Mouse (Mus musculus) heart, embryonic 14.5 days (tissue): ENCODE measurements around the gene Fam240b. TPM values are rescaled to one million over a fixed set of nuclear protein-coding genes. Genes with fewer than 3 reads are reported as not detected.

Source experiments
- ATAC-seq: fragments of 200-750 bp; cut with Nextera tagmentation; 2 replicates; pipeline ENCODE4 v1.8.0; 2017; ENCODE audit warnings: low read depth, moderate TSS enrichment; ENCODE audit not compliant: insufficient number of reproducible peaks, insufficient read depth, low FRiP score
- H3K27ac ChIP-seq, 2 experiments: fragments of 200-500 bp in 1 of 2; fragments of 300-500 bp in 1 of 2; sonication (generic) in 1 of 2; replicated peaks in 1 of 2; 2 replicates each; pipeline ENCODE4 v1.5.1; 2012 to 2014; ENCODE audit warnings: low read depth in 2 of 2, low read length in 2 of 2, control low read depth in 1 of 2, mild to moderate bottlenecking in 1 of 2, mixed read lengths in 1 of 2; ENCODE audit not compliant: control insufficient read depth in 1 of 2, insufficient read depth in 1 of 2
- H3K27me3 ChIP-seq: fragments of 300-500 bp; sonication (generic); 2 replicates; pipeline ENCODE4 v1.6.1; 2014; ENCODE audit warnings: mild to moderate bottlenecking, low read length, control low read depth; ENCODE audit not compliant: control insufficient read depth, insufficient read depth
- H3K36me3 ChIP-seq: fragments of 300-500 bp; sonication (generic); 2 replicates; pipeline ENCODE4 v1.6.1; 2014; ENCODE audit warnings: mild to moderate bottlenecking, control low read depth, low read length, mixed read lengths; ENCODE audit not compliant: control insufficient read depth, insufficient read depth
- H3K4me1 ChIP-seq, 2 experiments: fragments of 200-500 bp in 1 of 2; fragments of 300-500 bp in 1 of 2; sonication (generic) in 1 of 2; 2 replicates each; pipeline ENCODE4 v1.6.1; 2012 to 2014; ENCODE audit warnings: low read length in 2 of 2, control low read depth in 1 of 2, mixed read lengths in 1 of 2; ENCODE audit not compliant: control insufficient read depth in 2 of 2, insufficient read depth in 2 of 2
- H3K4me2 ChIP-seq: fragments of 300-500 bp; sonication (generic); 2 replicates; pipeline ENCODE4 v1.6.1; 2014; ENCODE audit warnings: mild to moderate bottlenecking, low read length
- H3K4me3 ChIP-seq, 2 experiments: fragments of 200-500 bp in 1 of 2; fragments of 300-500 bp in 1 of 2; sonication (generic) in 1 of 2; 2 replicates each; pipeline ENCODE4 v1.5.1; 2012 to 2014; ENCODE audit warnings: low read length in 2 of 2, mild to moderate bottlenecking in 2 of 2, control low read depth in 1 of 2, low read depth in 1 of 2, moderate library complexity in 1 of 2; ENCODE audit not compliant: control insufficient read depth in 1 of 2, insufficient read depth in 1 of 2
- H3K9ac ChIP-seq: fragments of 300-500 bp; sonication (generic); 2 replicates; pipeline ENCODE4 v1.6.1; 2014; ENCODE audit warnings: mild to moderate bottlenecking, low read length
- H3K9me3 ChIP-seq: fragments of 300-500 bp; sonication (generic); 2 replicates; pipeline ENCODE4 v1.6.1; 2016; ENCODE audit warnings: low read length, control low read depth; ENCODE audit not compliant: control insufficient read depth
- WGBS: fragments of 180-500 bp; shearing (Covaris S2); extraction: QIAGEN DNeasy Blood & Tissue Kit; methylation state at CpG from one replicate; pipeline ENCODE4 v1.1.7; 2014; 5-methylcytosine and 5-hydroxymethylcytosine counted together
- polyA plus RNA-seq: library from polyadenylated mRNA; unstranded; fragments of >200 nt; fragmentation: Nextera tagmentation; extraction: Ambion mirVana; gene quantifications from 2 replicates; pipeline ENCODE4 v1.2.1, GENCODE M21; 2014

Fam240b gene
- polyA plus RNA-seq = not detected in 2 replicates

GRCm38 (mm10) chr13:64497692-64498091 lies at the start of gene Fam240b:
Gene Fam240b (minus strand): TSS chr13:64497792.
- no peak for ATAC-seq
- Histone ChIP-seq H3K4me1 (no peaks in the 10 kb centered on the region), H3K36me3 (no peaks in the 10 kb centered on the region), H3K9me3 (no peaks in the 10 kb centered on the region), H3K27ac (no peak within 1 kb of the TSS), H3K9ac (no peak within 1 kb of the TSS), H3K27me3 (no peaks in the 10 kb centered on the region), H3K4me3 (no peak within 1 kb of the TSS), H3K4me2 (no peak within 1 kb of the TSS)
- WGBS = 81% methylated on average over 6 of the region's 6 CpGs

- Histone ChIP-seq H3K27me3 (no peaks in the 10 kb centered on the region), H3K4me3 (no peak overlapping the region), H3K9ac (no peak overlapping the region), H3K27ac (no peak overlapping the region), H3K9me3 (no peaks in the 10 kb centered on the region), H3K4me2 (no peak overlapping the region), H3K36me3 (no peaks in the 10 kb centered on the region), H3K4me1 (no peaks in the 10 kb centered on the region)
- ATAC-seq = no peak
- 75% methylated on average over 5 of the region's 5 CpGs for WGBS
Observed at GRCm38 (mm10) chr13:64530139-64530538, 32.5 kb upstream of the Fam240b start.

- WGBS = 83% methylated on average over 15 of the region's 15 CpGs
- no peak for ATAC-seq
Observed at GRCm38 (mm10) chr13:64526515-64527285, 29.1 kb upstream of the Fam240b start.

GRCm38 (mm10) chr13:64514247-64514646 lies 16.7 kb upstream of the Fam240b start:
- WGBS = 77% methylated on average over 2 of the region's 2 CpGs
- no peak for ATAC-seq
- Histone ChIP-seq H3K4me1 (no peaks in the 10 kb centered on the region), H3K27ac (no peak overlapping the region), H3K9me3 (peaks cover 6% of the 10 kb centered on the region), H3K36me3 (no peaks in the 10 kb centered on the region), H3K27me3 (no peaks in the 10 kb centered on the region), H3K9ac (no peak overlapping the region), H3K4me2 (no peak overlapping the region), H3K4me3 (no peak overlapping the region)

More at GRCm38 (mm10) chr13:64526515-64527285, 29.1 kb upstream of the Fam240b start:
- no peak overlapping the region for H3K9ac ChIP-seq
- no peaks in the 10 kb centered on the region for H3K9me3 ChIP-seq
- no peak overlapping the region for H3K4me3 ChIP-seq
- no peaks in the 10 kb centered on the region for H3K4me1 ChIP-seq
- H3K27ac ChIP-seq = no peak overlapping the region
- no peaks in the 10 kb centered on the region for H3K36me3 ChIP-seq
- H3K4me2 ChIP-seq = no peak overlapping the region
- H3K27me3 ChIP-seq = no peaks in the 10 kb centered on the region

- Histone ChIP-seq H3K4me3 (no peak overlapping the region), H3K4me1 (no peaks in the 10 kb centered on the region), H3K4me2 (no peak overlapping the region), H3K27ac (no peak overlapping the region), H3K9ac (no peak overlapping the region), H3K27me3 (no peaks in the 10 kb centered on the region), H3K9me3 (peaks cover 6% of the 10 kb centered on the region), H3K36me3 (no peaks in the 10 kb centered on the region)
- no peak for ATAC-seq
Observed at GRCm38 (mm10) chr13:64511616-64512015, 14.0 kb upstream of the Fam240b start.

GRCm38 (mm10) chr13:64507361-64507760 lies 9.8 kb upstream of the Fam240b start:
- ATAC-seq = no peak
- H3K9ac ChIP-seq = no peak overlapping the region
- no peak overlapping the region for H3K4me2 ChIP-seq
- H3K9me3 ChIP-seq = peaks cover 4% of the 10 kb centered on the region
- no peaks in the 10 kb centered on the region for H3K4me1 ChIP-seq
- H3K27me3 ChIP-seq = no peaks in the 10 kb centered on the region
- H3K27ac ChIP-seq = no peak overlapping the region
- no peaks in the 10 kb centered on the region for H3K36me3 ChIP-seq
- no peak overlapping the region for H3K4me3 ChIP-seq

- H3K9ac ChIP-seq = no peak overlapping the region
- no peak for ATAC-seq
- 71% methylated on average over 3 of the region's 3 CpGs for WGBS
Observed at GRCm38 (mm10) chr13:64502833-64503232, 5.2 kb upstream of the Fam240b start.

GRCm38 (mm10) chr13:64493586-64493985 lies 4.0 kb downstream of the Fam240b start:
- Histone ChIP-seq H3K27me3 (no peaks in the 10 kb centered on the region), H3K36me3 (no peaks in the 10 kb centered on the region), H3K4me1 (no peaks in the 10 kb centered on the region), H3K4me3 (no peak overlapping the region), H3K9me3 (no peaks in the 10 kb centered on the region), H3K9ac (no peak overlapping the region), H3K4me2 (no peak overlapping the region), H3K27ac (no peak overlapping the region)
- WGBS = 80% methylated on average over 5 of the region's 5 CpGs
- no peak for ATAC-seq

More at GRCm38 (mm10) chr13:64502833-64503232, 5.2 kb upstream of the Fam240b start:
- H3K4me2 ChIP-seq = no peak overlapping the region
- H3K36me3 ChIP-seq = no peaks in the 10 kb centered on the region
- H3K27ac ChIP-seq = no peak overlapping the region
- no peaks in the 10 kb centered on the region for H3K9me3 ChIP-seq
- H3K4me3 ChIP-seq = no peak overlapping the region
- H3K27me3 ChIP-seq = no peaks in the 10 kb centered on the region
- H3K4me1 ChIP-seq = no peaks in the 10 kb centered on the region
